Mouse (Mus musculus): ENCODE data around the gene Meaf6. TPM values are rescaled to one million over a fixed set of nuclear protein-coding genes. Genes with fewer than 3 reads are reported as not detected.

Gene Meaf6
- total RNA-seq, 2 experiments from 2014 or later = 30.3 to 36.2 TPM

- no peak for DNase-seq
Observed at GRCm38 (mm10) chr4:125144211-125144610, 59.3 kb downstream of the Meaf6 start.

DNA sequence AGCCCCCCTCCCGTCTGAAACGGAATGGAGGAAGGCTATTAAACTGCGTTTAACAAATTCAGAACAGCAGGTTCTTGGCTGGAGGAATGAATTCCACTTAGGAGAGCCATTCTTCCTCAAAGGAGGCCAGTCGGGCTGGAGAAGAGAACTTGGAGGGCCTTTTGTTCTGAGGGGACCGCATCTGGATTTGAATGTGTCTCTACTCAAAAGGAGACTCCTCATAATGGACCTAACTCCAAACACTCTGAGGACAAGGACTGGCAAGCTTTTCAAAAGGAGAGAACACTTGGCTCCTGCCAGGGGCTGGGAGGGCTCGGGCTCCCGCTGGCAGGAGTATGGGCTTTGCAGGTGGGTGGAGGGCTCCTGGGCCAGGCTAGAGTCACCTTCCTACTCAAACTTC lies 59.7 kb downstream of the Meaf6 start:
- no peak for DNase-seq

DNA sequence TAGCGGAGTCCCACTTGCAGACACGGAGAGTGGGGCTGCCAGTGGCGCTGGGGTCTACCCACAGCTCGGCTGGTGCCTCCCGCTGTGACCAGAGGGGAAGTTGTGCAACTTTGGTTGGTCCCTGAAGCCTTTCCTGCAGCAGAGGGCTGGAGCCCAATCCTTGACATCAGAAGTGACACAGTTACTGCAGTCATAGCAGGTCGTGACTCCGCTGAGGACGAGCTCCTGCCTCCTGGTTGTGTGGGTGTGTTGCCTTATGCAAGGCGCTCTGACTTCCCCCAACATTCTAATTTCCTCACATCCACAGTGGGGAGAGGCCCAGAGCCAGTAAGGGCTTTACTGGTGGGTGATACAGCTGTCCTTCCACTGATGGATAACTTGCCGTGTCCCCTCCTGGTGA lies 60.3 kb downstream of the Meaf6 start:
- DNase-seq = peak; percentile 62 to 65

DNA sequence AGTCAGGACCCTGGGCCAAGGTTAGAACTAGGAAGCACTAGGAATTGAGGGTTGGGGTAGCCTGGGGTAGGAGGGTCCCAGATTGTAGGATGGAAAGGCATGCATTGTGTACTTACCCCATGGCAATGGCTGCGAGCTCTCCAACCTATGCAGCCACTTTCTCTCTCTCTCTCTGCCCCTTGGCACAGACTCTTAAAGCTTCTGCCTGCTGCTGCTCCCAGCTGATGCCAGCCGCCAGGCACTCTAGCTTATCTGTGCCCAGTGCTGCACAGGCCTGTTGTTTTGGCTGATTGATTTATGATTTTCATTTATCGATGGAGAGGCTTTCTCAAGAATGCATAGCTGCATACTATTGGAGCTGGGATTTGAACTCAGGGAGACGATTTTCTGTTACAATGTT lies 63.0 kb downstream of the Meaf6 start:
- DNase-seq = no peak

DNA sequence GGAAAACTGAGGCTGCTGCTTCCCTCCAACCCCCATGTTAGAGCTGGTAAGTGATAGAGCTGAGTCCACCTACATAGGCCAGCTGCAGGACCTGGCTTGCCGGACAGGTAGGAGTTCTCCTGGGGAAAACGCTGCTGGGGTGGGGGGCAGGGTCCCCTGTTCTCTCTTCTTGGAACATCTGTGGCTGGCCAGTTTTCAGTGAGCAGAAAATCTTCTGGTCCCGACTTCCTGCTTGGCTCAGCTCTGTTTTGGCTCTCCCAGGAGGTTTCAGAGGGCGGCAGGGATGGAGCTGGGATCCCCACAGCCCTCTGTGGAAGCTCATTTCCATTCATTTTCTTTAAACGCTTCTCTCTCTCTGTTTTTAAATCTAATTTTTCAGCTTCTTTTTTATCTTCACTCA lies 64.5 kb downstream of the Meaf6 start:
- no peak for DNase-seq

DNA sequence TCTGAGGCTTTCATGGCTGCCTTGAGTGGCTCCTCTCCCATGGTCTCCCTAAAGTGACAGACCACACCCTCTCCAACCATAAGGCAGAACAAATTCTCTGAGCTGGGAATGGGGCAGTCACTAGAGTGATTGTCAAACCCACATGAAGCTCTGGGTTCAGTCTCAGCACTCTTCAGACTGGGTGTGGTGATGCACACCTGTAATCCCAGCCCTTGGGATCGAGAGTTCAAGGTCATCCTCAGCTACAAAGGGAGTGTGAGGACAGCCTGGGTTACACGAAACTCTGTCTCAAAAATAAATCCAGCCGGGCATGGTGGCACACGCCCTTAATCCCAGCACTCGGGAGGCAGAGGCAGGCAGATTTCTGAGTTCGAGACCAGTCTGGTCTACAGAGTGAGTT lies 67.5 kb downstream of the Meaf6 start:
- DNase-seq = no peak

DNA sequence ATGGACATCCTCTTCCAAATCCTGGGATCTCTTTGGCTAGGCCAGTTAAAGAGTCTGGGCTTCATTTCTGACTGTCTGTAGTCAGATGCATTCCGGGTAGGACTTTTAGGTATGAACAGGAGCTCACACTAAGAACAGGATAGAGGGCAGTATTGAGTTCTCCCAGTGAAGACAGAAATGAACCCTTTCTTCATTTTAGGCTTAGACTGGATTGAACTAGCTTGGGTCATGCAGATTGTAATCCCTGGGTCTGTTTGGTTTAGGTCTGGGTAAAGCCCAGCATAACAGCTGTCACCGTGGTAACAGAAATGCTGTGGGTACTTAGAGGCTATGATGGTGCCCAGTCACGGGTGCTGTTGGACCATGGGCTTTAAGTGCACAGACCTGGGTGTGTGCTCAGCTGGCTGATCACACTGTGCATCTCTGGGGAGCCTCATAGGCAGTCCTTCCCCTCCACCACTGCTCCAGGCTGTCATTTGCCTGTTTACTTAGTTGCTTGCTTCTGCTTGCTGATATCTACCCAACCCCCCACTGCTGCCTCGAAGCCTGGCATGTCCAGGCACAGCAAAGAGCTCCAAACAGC lies 68.8 kb downstream of the Meaf6 start:
- DNase-seq = no peak

GRCm38 (mm10) chr4:125155646-125156045 lies 70.7 kb downstream of the Meaf6 start:
- peak; percentile 42 to 52 for DNase-seq

DNA sequence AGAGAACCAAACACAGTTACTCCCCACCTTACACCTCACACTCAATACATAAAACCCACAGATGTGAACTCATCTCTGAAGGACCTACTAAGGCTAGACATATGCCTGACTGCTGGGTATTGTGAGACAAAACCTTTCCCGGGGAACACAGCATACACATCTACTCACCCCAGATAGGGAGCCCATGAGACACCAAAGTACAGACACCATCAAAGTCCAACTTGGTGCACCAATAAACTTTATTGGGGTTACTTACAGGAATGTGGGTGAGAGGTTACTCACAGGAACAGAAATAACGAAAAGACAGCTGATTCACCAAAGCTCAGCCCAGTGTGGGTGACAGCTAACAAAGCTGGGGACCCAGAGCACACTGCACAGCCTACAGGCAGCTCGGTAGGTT lies 72.4 kb downstream of the Meaf6 start:
- no peak for DNase-seq

GRCm38 (mm10) chr4:125158081-125158480 lies 73.1 kb downstream of the Meaf6 start:
- peak; percentile 25 to 37 for DNase-seq

GRCm38 (mm10) chr4:125158581-125159317 lies 73.8 kb downstream of the Meaf6 start:
- peak; percentile 60 to 66 for DNase-seq

DNA sequence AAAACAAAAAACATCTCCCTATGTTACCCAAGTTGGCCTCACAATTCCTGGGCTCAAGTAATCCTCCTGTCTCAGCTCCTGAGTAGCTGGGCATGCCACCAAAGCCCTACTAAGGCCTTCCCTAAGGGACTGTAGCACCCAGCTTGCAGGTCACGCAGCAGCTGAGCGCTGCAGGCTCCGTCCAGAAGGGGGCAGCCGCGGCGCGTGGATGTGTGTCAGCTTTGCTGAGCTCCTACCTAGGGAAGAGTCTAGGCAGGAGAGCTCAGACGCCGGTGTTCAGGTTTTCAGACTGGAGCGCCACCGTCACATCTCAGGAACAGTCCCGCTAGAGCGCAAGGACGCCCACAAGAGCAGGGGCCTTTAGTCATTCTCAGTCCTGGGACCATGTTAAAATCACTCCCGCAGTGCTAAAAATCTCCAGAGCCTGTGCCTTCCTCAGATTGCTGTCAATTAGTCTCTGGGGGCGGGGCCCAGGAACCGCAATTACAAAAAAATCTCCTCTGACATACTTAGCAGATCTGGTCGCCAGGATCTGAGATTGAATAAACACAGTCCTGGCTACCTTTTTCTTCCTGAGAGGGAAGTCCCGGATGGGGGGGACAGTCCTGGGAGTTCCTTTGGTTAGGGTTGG lies 75.5 kb downstream of the Meaf6 start:
- peak; percentile 95 for DNase-seq

DNA sequence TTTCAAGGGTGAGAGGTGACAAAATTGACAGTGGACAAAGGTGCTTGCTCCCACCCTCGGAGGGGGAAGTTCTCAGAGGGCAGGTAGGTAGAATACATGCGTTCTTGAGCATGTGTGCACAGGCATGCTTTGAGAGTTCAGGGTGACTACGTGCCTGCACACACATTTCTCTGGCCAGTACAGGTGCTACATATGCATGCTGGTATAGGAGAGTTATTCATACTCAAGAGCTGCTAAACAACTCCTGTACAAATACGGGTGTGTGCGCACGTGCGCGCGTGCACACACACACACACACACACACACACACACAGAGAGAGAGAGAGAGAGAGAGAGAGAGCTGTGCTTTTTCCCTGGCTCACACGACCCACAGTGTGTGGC lies 76.0 kb downstream of the Meaf6 start:
- no peak for DNase-seq

DNA sequence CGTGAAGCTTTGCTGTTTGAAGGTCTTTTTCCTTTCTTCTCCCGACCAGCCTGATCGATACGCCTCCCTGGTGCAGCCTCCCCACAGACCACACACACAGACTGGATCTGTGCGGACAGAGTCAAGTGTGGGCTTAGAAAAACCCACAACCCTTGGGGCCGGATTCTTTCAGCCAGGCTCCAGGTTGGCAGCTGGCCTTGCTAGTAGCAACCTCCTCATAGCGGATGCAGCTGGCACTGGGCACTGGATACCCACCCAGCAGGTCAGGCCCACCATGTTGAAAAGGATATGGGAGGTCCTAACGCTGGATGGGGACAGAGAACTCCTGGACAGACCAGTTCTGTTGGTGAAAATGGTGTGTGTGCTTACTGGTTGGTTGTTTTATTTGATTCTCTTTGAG lies 76.5 kb downstream of the Meaf6 start:
- no peak for DNase-seq

GRCm38 (mm10) chr4:125162701-125163100 lies 77.8 kb downstream of the Meaf6 start:
- no peak for DNase-seq

Other genes with a start within 250 kb of the Meaf6 start
- gene Yrdc, start 234.5 kb upstream of the Meaf6 start, total RNA-seq (2021) = 10 to 100 TPM; 47.0 to 50.6 TPM
- gene 1110065P20Rik, start 233.9 kb upstream of the Meaf6 start, total RNA-seq (2021) = 10 to 100 TPM; 43.4 to 49.2 TPM
- gene Maneal, start 223.0 kb upstream of the Meaf6 start, total RNA-seq (2021) = 1 to 10 TPM; 3.8 to 4.4 TPM
- 1 to 10 TPM; 2.4 to 3.3 TPM for gene Epha10, start 204.2 kb upstream of the Meaf6 start, total RNA-seq (2021)
- gene 9930104L06Rik, start 148.1 kb upstream of the Meaf6 start, total RNA-seq (2021) = 10 to 100 TPM in 1 of 2 experiments, 1 to 10 TPM in 1; 9.8 to 17.9 TPM
- gene Cdca8, start 145.8 kb upstream of the Meaf6 start, total RNA-seq (2021) = 1 to 10 TPM; 5.7 to 7.6 TPM
- gene Rspo1, start 98.7 kb upstream of the Meaf6 start, total RNA-seq (2021) = 1 to 10 TPM; 4.0 to 4.6 TPM
- 10 to 100 TPM; 44.9 to 63.1 TPM for gene Gnl2, start 68.5 kb upstream of the Meaf6 start, total RNA-seq (2021)
- gene Dnali1, start 19.4 kb upstream of the Meaf6 start, total RNA-seq (2021) = not detected
- 10 to 100 TPM; 18.3 to 20.0 TPM for gene Snip1, start 18.5 kb upstream of the Meaf6 start, total RNA-seq (2021)
- gene Zc3h12a, start 42.7 kb downstream of the Meaf6 start, total RNA-seq (2021) = 1 to 10 TPM; 5.8 to 7.6 TPM